Mouse (Mus musculus) left cerebral cortex, adult 11 months (tissue): ENCODE measurements around the gene Tns1.
A peak's percentile ranks its signal among the peaks of the same experiment; 100 is the strongest.

Source experiments
- DNase-seq: peaks from one replicate; pipeline ENCODE4 v3.0.0; 2022; ENCODE audit warnings: low spot score

Tns1 gene

GRCm38 (mm10) chr1:73955259-73955842, 168.9 kb downstream of the Tns1 start:
- no peak for DNase-seq

GRCm38 (mm10) chr1:73954614-73955013, 169.6 kb downstream of the Tns1 start:
- no peak for DNase-seq

- no peak for DNase-seq
Observed at GRCm38 (mm10) chr1:73954015-73954408, 170.2 kb downstream of the Tns1 start.

GRCm38 (mm10) chr1:73953317-73954014, 170.8 kb downstream of the Tns1 start:
- DNase-seq: no peak

GRCm38 (mm10) chr1:73952598-73952997, 171.7 kb downstream of the Tns1 start:
- DNase-seq: no peak

GRCm38 (mm10) chr1:73951178-73951577, 173.1 kb downstream of the Tns1 start:
- DNase-seq: no peak

GRCm38 (mm10) chr1:73948757-73949156, 175.5 kb downstream of the Tns1 start:
- DNase-seq: no peak

GRCm38 (mm10) chr1:73947525-73948304, 176.5 kb downstream of the Tns1 start:
- no peak for DNase-seq

- DNase-seq: no peak
Observed at GRCm38 (mm10) chr1:73946701-73947100, 177.5 kb downstream of the Tns1 start.

- peak; percentile 70 for DNase-seq
Observed at GRCm38 (mm10) chr1:73944393-73944792, 179.9 kb downstream of the Tns1 start.

GRCm38 (mm10) chr1:73943667-73944289, 180.5 kb downstream of the Tns1 start:
- no peak for DNase-seq

GRCm38 (mm10) chr1:73943255-73943654, 181.0 kb downstream of the Tns1 start:
- DNase-seq: no peak

GRCm38 (mm10) chr1:73942243-73942642, 182.0 kb downstream of the Tns1 start:
- DNase-seq: no peak

GRCm38 (mm10) chr1:73941697-73942096, 182.6 kb downstream of the Tns1 start:
- DNase-seq: no peak

GRCm38 (mm10) chr1:73940491-73941204, 183.6 kb downstream of the Tns1 start:
- DNase-seq: no peak

- DNase-seq: no peak
Observed at GRCm38 (mm10) chr1:73938597-73938996, 185.7 kb downstream of the Tns1 start.

GRCm38 (mm10) chr1:73937805-73938204, 186.4 kb downstream of the Tns1 start:
- no peak for DNase-seq

GRCm38 (mm10) chr1:73936537-73936936, 187.7 kb downstream of the Tns1 start:
- no peak for DNase-seq

GRCm38 (mm10) chr1:73935442-73936080, 188.7 kb downstream of the Tns1 start:
- DNase-seq: no peak

- DNase-seq: no peak
Observed at GRCm38 (mm10) chr1:73933146-73933490, 191.1 kb downstream of the Tns1 start.

GRCm38 (mm10) chr1:73932421-73933145, 191.7 kb downstream of the Tns1 start:
- no peak for DNase-seq
